Mouse (Mus musculus) midbrain, embryonic 12.5 days (tissue): ENCODE results near the gene Zfp871. TPM values are rescaled to one million over a fixed set of nuclear protein-coding genes. Genes with fewer than 3 reads are reported as not detected.
"Not testable (repeated sequence)": the region's sequence is repeated elsewhere in the genome, so short reads cannot be mapped to it uniquely, and the experiment has no call there.

ENCODE experiments used
- ATAC-seq: fragments of 200-750 bp; cut with Nextera tagmentation; 2 replicates; pipeline ENCODE4 v1.8.0; 2017; ENCODE audit warnings: low read depth, moderate TSS enrichment, moderate library complexity; ENCODE audit not compliant: low FRiP score
- H3K27ac ChIP-seq: fragments of 300-500 bp; sonication (generic); replicated peaks from 2 replicates; pipeline ENCODE4 v1.5.1; 2016; ENCODE audit warnings: mild to moderate bottlenecking
- H3K27me3 ChIP-seq: fragments of 300-500 bp; sonication (generic); 2 replicates; pipeline ENCODE4 v1.6.1; 2016; ENCODE audit warnings: mild to moderate bottlenecking
- H3K36me3 ChIP-seq: fragments of 300-500 bp; sonication (generic); 2 replicates; pipeline ENCODE4 v1.6.1; 2016
- H3K4me1 ChIP-seq: fragments of 300-500 bp; sonication (generic); 2 replicates; pipeline ENCODE4 v1.6.1; 2016
- H3K4me2 ChIP-seq: fragments of 300-500 bp; sonication (generic); replicated peaks from 2 replicates; pipeline ENCODE4 v1.6.1; 2016; ENCODE audit warnings: mild to moderate bottlenecking, moderate library complexity
- H3K4me3 ChIP-seq: fragments of 300-500 bp; sonication (generic); 2 replicates; pipeline ENCODE4 v1.5.1; 2016; ENCODE audit warnings: mild to moderate bottlenecking
- H3K9ac ChIP-seq: fragments of 300-500 bp; sonication (generic); replicated peaks from 2 replicates; pipeline ENCODE4 v1.6.1; 2016; ENCODE audit warnings: mild to moderate bottlenecking, moderate library complexity
- H3K9me3 ChIP-seq: fragments of 300-500 bp; sonication (generic); 2 replicates; pipeline ENCODE4 v1.6.1; 2016; ENCODE audit warnings: mild to moderate bottlenecking
- WGBS: fragments of 180-500 bp; shearing (Covaris S2); methylation state at CpG from one replicate; pipeline ENCODE4 v1.1.7; 2016; 5-methylcytosine and 5-hydroxymethylcytosine counted together
- polyA plus RNA-seq: library from polyadenylated mRNA; unstranded; fragments of >200 nt; fragmentation: Nextera tagmentation; extraction: Ambion mirVana; gene quantifications from 2 replicates; pipeline ENCODE4 v1.2.1, GENCODE M21; 2016

Gene Zfp871
- polyA plus RNA-seq, 1 experiment from 2014 or later: 55.5 TPM

- Histone ChIP-seq H3K36me3 (no peaks in the 10 kb centered on the region), H3K4me2 (no peak overlapping the region), H3K27ac (no peak overlapping the region), H3K9me3 (0 out of 2 replicates have a peak, but pooled peaks cover 2% of the 10 kb centered on the region), H3K27me3 (no peaks in the 10 kb centered on the region), H3K9ac (no peak overlapping the region), H3K4me1 (0 out of 2 replicates have a peak, but pooled peaks cover 4% of the 10 kb centered on the region), H3K4me3 (no peak overlapping the region)
- no peak for ATAC-seq
- WGBS: 81% methylated on average over 7 of the region's 7 CpGs
These were observed 65.3 kb downstream of the Zfp871 start for GRCm38 (mm10) chr17:32722771-32723170.

- not testable (repeated sequence) for H3K4me3 ChIP-seq, H3K9me3 ChIP-seq, H3K4me2 ChIP-seq, H3K4me1 ChIP-seq, H3K27me3 ChIP-seq, ATAC-seq, H3K36me3 ChIP-seq, H3K9ac ChIP-seq, H3K27ac ChIP-seq
- 86% methylated on average over 1 of the region's 1 CpGs for WGBS
These were observed 65.9 kb downstream of the Zfp871 start for GRCm38 (mm10) chr17:32722151-32722550.

Other genes with a start within 250 kb of the Zfp871 start
- gene Cyp4f37, start 167.0 kb downstream of the Zfp871 start, polyA plus RNA-seq: 1.1 TPM in 1 of 2 replicates, not detected in the other
- not detected in 2 replicates for gene Cyp4f40, start 129.4 kb downstream of the Zfp871 start, polyA plus RNA-seq
- gene Cyp4f15, start 102.7 kb downstream of the Zfp871 start, polyA plus RNA-seq: 0.40 and 0.80 TPM in 2 replicates
- 53.5 and 57.9 TPM in 2 replicates for gene Zfp811, start 21.6 kb upstream of the Zfp871 start, polyA plus RNA-seq
- gene Zfp799, start 42.0 kb upstream of the Zfp871 start, polyA plus RNA-seq: 18.6 and 20.4 TPM in 2 replicates
- 8.9 TPM in 2 replicates for gene Zfp870, start 103.4 kb upstream of the Zfp871 start, polyA plus RNA-seq
- gene Cyp4f14, start 129.1 kb upstream of the Zfp871 start, polyA plus RNA-seq: not detected in 2 replicates
- 5.5 and 5.9 TPM in 2 replicates for gene Cyp4f13, start 159.1 kb upstream of the Zfp871 start, polyA plus RNA-seq
- gene Zfp472, start 177.5 kb upstream of the Zfp871 start, polyA plus RNA-seq: 10.8 and 11.1 TPM in 2 replicates
- gene Zfp952, start 204.8 kb upstream of the Zfp871 start, polyA plus RNA-seq: 18.9 and 19.0 TPM in 2 replicates
- 22.8 and 24.7 TPM in 2 replicates for gene Zfp763, start 245.1 kb upstream of the Zfp871 start, polyA plus RNA-seq